Mouse (Mus musculus) gonadal fat pad, adult 2 months (tissue): Measurements from ENCODE around the gene 9030025P20Rik. TPM values are rescaled to one million over a fixed set of nuclear protein-coding genes. Genes with fewer than 3 reads are reported as not detected.
"Not testable (repeated sequence)": the region's sequence is repeated elsewhere in the genome, so short reads cannot be mapped to it uniquely, and the experiment has no call there.

Experiments used
- DNase-seq: peaks from one replicate; pipeline ENCODE4 v3.0.0-alpha.2; 2012; ENCODE audit warnings: low read depth
- polyA plus RNA-seq: library from polyadenylated mRNA; depleted of rRNA; stranded (reverse); fragments of >200 nt; gene quantifications from 2 replicates; pipeline ENCODE4 v1.2.3, GENCODE M21; 2012; rRNA removed

Gene 9030025P20Rik
- polyA plus RNA-seq: 15.7 and 17.3 TPM in 2 replicates

- not testable (repeated sequence) for DNase-seq
Measured at GRCm38 (mm10) chr17:14978362-14979038, at the start of gene 9030025P20Rik, which contains the start of gene Gm3417. 9030025P20Rik (plus strand) TSS chr17:14978468. Gm3417 (minus strand) TSS chr17:14978790.

GRCm38 (mm10) chr17:14928631-14929030 lies 49.6 kb upstream of the 9030025P20Rik start:
- no peak for DNase-seq

- DNase-seq: no peak
Measured at GRCm38 (mm10) chr17:14930697-14931096, 47.6 kb upstream of the 9030025P20Rik start.

- no peak for DNase-seq
Measured at GRCm38 (mm10) chr17:14931469-14931868, 46.8 kb upstream of the 9030025P20Rik start.

- DNase-seq: not testable (repeated sequence)
Measured at GRCm38 (mm10) chr17:14935280-14935679, 43.0 kb upstream of the 9030025P20Rik start.

- DNase-seq: no peak
Measured at GRCm38 (mm10) chr17:14935841-14936605, 42.2 kb upstream of the 9030025P20Rik start.

DNA sequence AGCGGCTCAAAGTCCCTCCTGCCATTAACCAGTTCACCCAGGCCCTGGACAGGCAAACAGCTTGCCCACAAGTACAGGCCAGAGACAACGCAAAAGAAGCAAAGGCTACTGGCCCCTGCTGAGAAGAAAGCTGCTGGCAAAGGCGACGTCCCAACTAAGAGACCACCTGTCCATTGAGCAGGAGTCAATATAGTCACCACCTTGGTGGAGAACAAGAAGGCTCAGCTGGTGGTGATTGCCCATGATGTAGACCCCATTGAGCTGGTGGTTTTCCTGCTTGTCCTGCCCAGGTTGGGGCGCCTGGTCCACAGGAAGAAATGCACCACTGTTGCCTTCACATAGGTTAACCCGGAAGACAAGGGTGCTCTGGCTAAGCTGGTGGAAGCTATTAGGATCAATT lies 36.1 kb upstream of the 9030025P20Rik start:
- not testable (repeated sequence) for DNase-seq

- DNase-seq: peak; percentile 75
Measured at GRCm38 (mm10) chr17:14943009-14943728, 35.1 kb upstream of the 9030025P20Rik start, which contains the start of the genes Wdr27 and 1600012H06Rik. Wdr27 (minus strand) TSS chr17:14943158. 1600012H06Rik (plus strand) TSS chr17:14943184.

GRCm38 (mm10) chr17:14943729-14944059 lies 34.6 kb upstream of the 9030025P20Rik start:
- DNase-seq: no peak

- no peak for DNase-seq
Measured at GRCm38 (mm10) chr17:14944551-14944950, 33.7 kb upstream of the 9030025P20Rik start.

GRCm38 (mm10) chr17:14949161-14949827 lies 29.0 kb upstream of the 9030025P20Rik start:
- DNase-seq: no peak

GRCm38 (mm10) chr17:14953452-14953851 lies 24.8 kb upstream of the 9030025P20Rik start:
- DNase-seq: no peak

GRCm38 (mm10) chr17:14958686-14959327 lies 19.5 kb upstream of the 9030025P20Rik start:
- DNase-seq: no peak

GRCm38 (mm10) chr17:14959979-14960378 lies 18.3 kb upstream of the 9030025P20Rik start:
- DNase-seq: no peak

GRCm38 (mm10) chr17:14960520-14960919 lies 17.7 kb upstream of the 9030025P20Rik start:
- DNase-seq: no peak

DNA sequence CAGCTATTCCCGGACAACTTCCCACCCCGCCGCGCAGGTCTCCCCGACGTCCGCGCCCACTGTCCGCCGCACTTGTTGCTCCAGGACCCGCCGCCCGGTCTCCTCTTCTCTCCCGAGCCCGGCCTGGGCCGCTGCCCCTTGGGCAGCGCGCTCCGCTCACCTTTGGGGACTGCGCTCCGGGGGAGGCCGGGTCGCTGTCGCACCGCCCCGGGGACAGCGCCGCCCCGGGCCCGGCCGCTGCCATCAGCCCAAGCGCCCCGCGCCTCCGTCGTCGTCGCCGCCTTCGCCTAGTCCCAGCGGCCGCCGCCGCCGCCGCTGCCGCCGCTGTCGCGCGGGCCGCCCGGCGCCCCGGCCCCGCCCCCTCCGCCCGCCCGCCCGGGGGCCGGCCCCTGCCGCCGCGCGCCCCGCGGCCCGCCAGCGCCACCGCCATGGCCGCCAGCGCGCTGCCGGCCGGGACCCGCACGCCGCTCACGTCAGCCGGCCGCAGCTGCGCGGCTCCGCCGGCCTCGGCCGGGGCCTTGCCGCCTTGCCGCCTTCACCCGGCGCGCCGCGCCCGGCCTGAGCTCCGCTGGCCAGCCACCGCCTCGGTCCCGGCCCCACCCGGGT lies 17.2 kb upstream of the 9030025P20Rik start, which contains the start of gene Phf10:
Gene Phf10 (minus strand): TSS at position 323 of the 606 bp plus-strand sequence.
- not testable (repeated sequence) for DNase-seq

GRCm38 (mm10) chr17:14961557-14962154 lies 16.6 kb upstream of the 9030025P20Rik start:
- not testable (repeated sequence) for DNase-seq

DNA sequence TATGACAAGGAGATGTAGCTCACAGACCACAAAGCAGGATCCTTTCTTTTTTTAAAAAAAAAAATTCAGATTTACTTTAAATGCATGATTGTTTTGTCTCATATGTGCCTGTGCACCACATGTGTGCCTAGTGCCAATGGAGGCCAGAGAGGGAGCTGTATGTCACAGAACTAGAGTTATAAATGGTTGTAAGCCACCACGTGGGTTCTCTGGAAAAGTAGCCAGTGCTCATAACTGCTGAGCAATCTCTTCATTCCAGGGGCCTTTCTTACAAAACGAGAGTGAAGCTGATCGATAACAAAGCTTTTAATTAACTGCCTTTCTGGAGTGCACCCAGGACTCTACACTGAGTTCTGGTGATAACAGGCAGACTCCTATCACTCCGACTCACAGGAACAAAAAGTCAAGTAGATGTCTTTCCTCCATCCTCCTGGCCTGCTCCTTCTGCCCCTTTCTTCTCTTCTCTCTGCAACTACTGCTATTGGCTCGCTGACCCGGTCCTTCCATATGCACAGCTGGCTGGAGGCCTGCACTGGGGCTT lies 9.8 kb upstream of the 9030025P20Rik start:
- not testable (repeated sequence) for DNase-seq

GRCm38 (mm10) chr17:14977718-14978361 lies 428 bp upstream of the 9030025P20Rik start:
- not testable (repeated sequence) for DNase-seq
